In the genomic region with DNA sequence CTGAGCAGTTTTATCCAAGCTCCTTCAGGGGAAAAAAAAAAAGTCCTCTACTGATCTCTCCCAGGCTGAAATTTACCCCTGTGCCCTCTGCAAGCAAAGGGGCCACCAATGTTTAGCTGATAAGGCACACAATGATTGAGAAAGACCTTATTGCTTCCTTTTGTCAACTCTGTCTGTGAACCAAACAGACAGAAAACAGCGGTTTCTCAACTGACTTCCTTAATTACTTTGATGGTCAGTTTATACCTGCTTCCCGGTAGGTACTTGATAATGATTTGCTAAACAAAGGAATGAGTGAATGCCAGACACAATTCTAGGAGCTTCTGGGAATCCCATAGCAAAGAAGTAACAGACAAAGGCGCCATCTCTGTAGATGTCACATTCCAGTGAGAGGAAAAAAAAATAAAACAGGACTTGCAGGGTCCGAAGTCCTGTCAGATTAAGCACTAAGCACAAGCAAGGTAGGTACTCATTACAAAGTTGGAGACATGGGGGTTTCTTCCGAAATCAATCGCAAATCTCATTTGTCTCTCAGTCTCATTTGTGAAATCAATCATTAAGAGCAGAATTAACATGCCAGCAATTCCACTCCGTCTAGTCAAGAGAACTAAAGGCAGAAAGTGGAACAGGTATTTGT, we compare ENCODE assay signal across 21 mouse cellular contexts. TPM values are rescaled to one million over a fixed set of nuclear protein-coding genes. Genes with fewer than 3 reads are reported as not detected.
DNase-seq lines count a peak whose midpoint lies in the region; ATAC-seq and TF ChIP-seq lines count a peak whose summit lies in the region.
"Had no signal": no experiment of that assay in that cellular context is flagged by ENCODE, and none has a peak within 500 bp of the region (broad histone marks: within the 10 kb centered on the region; RNA-seq: fewer than 3 reads in every experiment).

No protein-coding gene starts in this region.

- TF ChIP-seq EP300 in liver, postnatal 0 days (IDR thresholded peaks at IDR 0.05; ENCODE audit: low read depth): no peak

- H3K27me3 ChIP-seq in kidney, embryonic 15.5 days: peaks cover 10% of the 10 kb centered on the region; the same call in 1 of the 2 replicates
- H3K27me3 ChIP-seq in intestine, embryonic 16.5 days (replicated peaks; ENCODE audit: control insufficient read depth, insufficient read depth, low read length): no peaks in the 10 kb centered on the region
- H3K27me3 ChIP-seq in liver, postnatal 0 days (ENCODE audit: insufficient read depth, low read length): peaks cover 2% of the 10 kb centered on the region; the same call in 1 of the 2 replicates
- H3K27me3 ChIP-seq: hindbrain, embryonic 12.5 days had no signal

- TF ChIP-seq CTCF in liver, postnatal 0 days (IDR thresholded peaks at IDR 0.05; ENCODE audit: low read depth): no peak

- in situ Hi-C loops in ES-E14 (cut with MboI; ENCODE audit: low sequenced_read_pairs in 2 of 2, unreplicated experiment in 2 of 2): no loop called here

- no peak for ATAC-seq in kidney, embryonic 15.5 days (replicated peaks; ENCODE audit: low FRiP score)
- ATAC-seq in intestine, embryonic 16.5 days: peak; percentile 75
- ATAC-seq in liver, postnatal 0 days: peak; percentile 66
- ATAC-seq: forebrain, embryonic 13.5 days; inflammation-experienced regulatory T-cells, adult 6 months had no signal

- H3K4me2 ChIP-seq in kidney, embryonic 15.5 days: 0 out of 2 replicates have a peak overlapping the region, but pooled peaks have one; percentile 1
- H3K4me2 ChIP-seq in intestine, embryonic 16.5 days (ENCODE audit: low read depth, low read length): no peak overlapping the region
- H3K4me2 ChIP-seq in liver, postnatal 0 days (ENCODE audit: low read depth, low read length): peak overlapping the region; percentile 32; the same call in 1 of the 2 replicates
- H3K4me2 ChIP-seq: forebrain, embryonic 13.5 days; hindbrain, embryonic 12.5 days had no signal

- no peak overlapping the region for H3K4me3 ChIP-seq in kidney, embryonic 15.5 days (replicated peaks)
- H3K4me3 ChIP-seq in ES-E14 (ENCODE audit: insufficient read depth in 1 of 2, low read depth in 1 of 2, low read length in 2 of 2, poor library complexity in 1 of 2, severe bottlenecking in 1 of 2): no peak overlapping the region
- H3K4me3 ChIP-seq in intestine, embryonic 16.5 days (ENCODE audit: low read length): no peak overlapping the region; the same call in 1 of the 2 replicates
- H3K4me3 ChIP-seq in liver, postnatal 0 days (ENCODE audit: low read depth, low read length): no peak overlapping the region
- H3K4me3 ChIP-seq: forebrain, embryonic 13.5 days; hindbrain, embryonic 12.5 days; left cerebral cortex, adult 2 months had no signal

- H3K4me1 ChIP-seq in kidney, embryonic 15.5 days: peaks cover 43% of the 10 kb centered on the region
- peaks cover 2 to 4% of the 10 kb centered on the region in 2 experiments; a peak in 1 of 4 replicates for H3K4me1 ChIP-seq in ES-E14 (ENCODE audit: control insufficient read depth in 2 of 2, insufficient read depth in 2 of 2, low read length in 2 of 2, poor library complexity in 1 of 2)
- peaks cover 9% of the 10 kb centered on the region for H3K4me1 ChIP-seq in intestine, embryonic 16.5 days (ENCODE audit: control insufficient read depth, insufficient read depth, low read length)
- H3K4me1 ChIP-seq in liver, postnatal 0 days (ENCODE audit: insufficient read depth): no peaks in the 10 kb centered on the region; the same call in 1 of the 2 replicates
- H3K4me1 ChIP-seq: forebrain, embryonic 13.5 days; hindbrain, embryonic 12.5 days had no signal

- no peak overlapping the region for H3K9ac ChIP-seq in kidney, embryonic 15.5 days
- H3K9ac ChIP-seq in ES-E14 (ENCODE audit: insufficient read depth, low read depth, low read length, poor library complexity, severe bottlenecking): no peak overlapping the region
- H3K9ac ChIP-seq in intestine, embryonic 16.5 days (ENCODE audit: low read depth, low read length): no peak overlapping the region
- no peak overlapping the region for H3K9ac ChIP-seq in liver, postnatal 0 days (replicated peaks)
- H3K9ac ChIP-seq: forebrain, embryonic 13.5 days; hindbrain, embryonic 12.5 days had no signal

- H3K9me3 ChIP-seq in kidney, embryonic 15.5 days (replicated peaks): no peaks in the 10 kb centered on the region
- no peaks in the 10 kb centered on the region for H3K9me3 ChIP-seq in ES-E14 (ENCODE audit: control insufficient read depth, insufficient read depth, low read depth, low read length)
- H3K9me3 ChIP-seq in intestine, embryonic 16.5 days (ENCODE audit: control insufficient read depth, low read length): no peaks in the 10 kb centered on the region
- no peaks in the 10 kb centered on the region for H3K9me3 ChIP-seq in liver, postnatal 0 days (ENCODE audit: low read length)
- H3K9me3 ChIP-seq: forebrain, embryonic 13.5 days; G1E; hindbrain, embryonic 12.5 days had no signal

- H3K27ac ChIP-seq in kidney, embryonic 15.5 days: peak overlapping the region; percentile 22; the same call in 1 of the 2 replicates
- no peak overlapping the region; the same call in 1 of the 2 replicates for H3K27ac ChIP-seq in ES-E14 (ENCODE audit: insufficient read depth, low read depth, low read length, poor library complexity, severe bottlenecking)
- H3K27ac ChIP-seq in intestine, embryonic 16.5 days (ENCODE audit: low read length): no peak overlapping the region; the same call in 1 of the 2 replicates
- peak overlapping the region; percentile 48; the same call in 1 of the 2 replicates for H3K27ac ChIP-seq in liver, postnatal 0 days (ENCODE audit: low read depth)
- H3K27ac ChIP-seq: forebrain, embryonic 13.5 days; hindbrain, embryonic 12.5 days; left cerebral cortex, adult 2 months had no signal

- no peak for DNase-seq in kidney, adult 11 months
- no peak for DNase-seq in ES-E14 (ENCODE audit: low read depth, low spot score)
- DNase-seq in liver, postnatal 0 days: no peak
- no peak for DNase-seq in layer of hippocampus, adult 18-20 months (ENCODE audit: low spot score in 2 of 2)
- no peak for DNase-seq in MN1 (ENCODE audit: low spot score)
- no peak for DNase-seq in right cerebral cortex, postnatal 25 days
- DNase-seq: cerebellum, adult 8-10 months; gastrocnemius, postnatal 25 days; heart, postnatal 10 days; kidney, postnatal 14 days; left cerebral cortex, postnatal 4 days; lung, adult 2 months; right cerebral cortex, postnatal 4 days; thymus, postnatal 14 days had no signal

- H3K36me3 ChIP-seq in kidney, embryonic 15.5 days: no peaks in the 10 kb centered on the region
- no peaks in the 10 kb centered on the region for H3K36me3 ChIP-seq in ES-E14 (ENCODE audit: control insufficient read depth, insufficient read depth, low read length, poor library complexity, severe bottlenecking)
- no peaks in the 10 kb centered on the region for H3K36me3 ChIP-seq in intestine, embryonic 16.5 days (ENCODE audit: control insufficient read depth, insufficient read depth, low read length)
- no peaks in the 10 kb centered on the region for H3K36me3 ChIP-seq in liver, postnatal 0 days (replicated peaks; ENCODE audit: insufficient read depth, low read length)
- H3K36me3 ChIP-seq: G1E; hindbrain, embryonic 12.5 days had no signal

- WGBS in kidney, embryonic 15.5 days: 34% methylated on average over 7 of the region's 7 CpGs
- 31% methylated on average over 7 of the region's 7 CpGs for whole genome bisulfite sequencing in intestine, embryonic 16.5 days
- 27% methylated on average over 7 of the region's 7 CpGs for WGBS in liver, postnatal 0 days (ENCODE audit: insufficient replicate concordance)

TF ChIP-seq in ES-E14, 5 proteins besides CTCF, POLR2A, EP300 and RAD21:
- TF ChIP-seq ZNF384 (IDR thresholded peaks at IDR 0.05; ENCODE audit: low read depth, low read length) (peak; percentile 65; the same call in 1 of the 2 replicates), CHD2 (IDR thresholded peaks at IDR 0.05; ENCODE audit: low read depth, low read length) (peak; percentile 51; the same call in 1 of the 2 replicates), ZC3H11A (IDR thresholded peaks at IDR 0.05; ENCODE audit: borderline replicate concordance, low read depth, low read length) (no peak)

RNA-seq across cellular contexts. Expression of a gene that starts 19.1 kb away (rescaled TPM):
- 931 and 969 TPM in 2 replicates for polyA plus RNA-seq in kidney, embryonic 15.5 days (2015; fragmentation: Nextera tagmentation; extraction: Ambion mirVana)
- total RNA-seq in ES-E14 (2012; rRNA removed): 61.9 and 106 TPM in 2 replicates
- polyA plus RNA-seq in intestine, embryonic 16.5 days (2015; fragmentation: Nextera tagmentation; extraction: Ambion mirVana): 507 and 515 TPM in 2 replicates
- polyA plus RNA-seq in liver, postnatal 0 days (2015; fragmentation: Nextera tagmentation; extraction: Ambion mirVana): 459 and 478 TPM in 2 replicates
- 1 to 10 TPM; 8.2 to 9.0 TPM for total RNA-seq in layer of hippocampus, adult 18-20 months (2021)
- polyA plus RNA-seq: G1E; inflammation-experienced regulatory T-cells, adult 6 months had no signal

Comparison
In these comparisons a context has a peak if more than half of its experiments do, and no peak if none do; other contexts are left out.
1. H3K27ac ChIP-seq: peak in kidney, embryonic 15.5 days (single experiment) and liver, postnatal 0 days (single experiment); none in ES-E14 (single experiment) and intestine, embryonic 16.5 days (single experiment).